In the genomic region with DNA sequence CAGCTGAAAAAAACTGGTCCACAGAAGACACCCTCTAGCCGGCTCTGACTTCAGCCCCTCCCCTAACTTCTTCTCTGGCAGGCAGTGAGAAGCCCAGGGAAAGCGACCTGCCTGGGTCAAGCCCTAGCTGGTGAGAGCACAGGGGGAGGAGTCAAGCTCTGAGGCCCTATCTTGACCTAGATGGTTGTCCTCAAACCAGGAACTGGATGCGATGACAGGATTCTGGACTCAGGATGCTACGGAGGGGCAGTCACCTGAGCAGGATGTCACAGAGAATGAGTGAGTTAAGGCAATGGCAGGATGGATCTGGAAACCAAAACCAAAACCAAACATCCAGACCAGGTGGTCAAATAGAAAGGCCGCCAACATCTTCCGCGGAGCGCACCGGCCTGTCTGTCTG, we compare ENCODE assay signal across 11 mouse cellular contexts. TPM values are rescaled to one million over a fixed set of nuclear protein-coding genes. Genes with fewer than 3 reads are reported as not detected.
DNase-seq lines count a peak whose midpoint lies in the region; ATAC-seq lines count a peak whose summit lies in the region.
"Had no signal": no experiment of that assay in that cellular context is flagged by ENCODE, and none has a peak within 500 bp of the region (broad histone marks: within the 10 kb centered on the region; RNA-seq: fewer than 3 reads in every experiment).

No protein-coding gene starts in this region.

- peak overlapping the region; percentile 31; the same call in 1 of the 2 replicates for H3K27ac ChIP-seq in heart, embryonic 10.5 days

- H3K27me3 ChIP-seq in heart, embryonic 10.5 days (ENCODE audit: insufficient read depth, poor library complexity, severe bottlenecking): peaks cover 55% of the 10 kb centered on the region

- peaks cover 54% of the 10 kb centered on the region for H3K4me1 ChIP-seq in heart, embryonic 10.5 days

- peak overlapping the region; percentile 22; the same call in 1 of the 2 replicates for H3K4me3 ChIP-seq in heart, embryonic 10.5 days

- DNase-seq in heart, embryonic 10.5 days (ENCODE audit: low spot score): no peak
- no peak for DNase-seq in heart, postnatal 25 days (ENCODE audit: low spot score)
- DNase-seq in kidney, postnatal 36 days: peak; percentile 80 to 92
- peak; percentile 64 for DNase-seq in retina, embryonic 14.5 days (ENCODE audit: low spot score)
- DNase-seq in layer of hippocampus, adult 18-20 months (ENCODE audit: low spot score in 2 of 2): no peak
- no peak for DNase-seq in urinary bladder, adult 18-20 months (ENCODE audit: low spot score in 2 of 2)
- DNase-seq in gastrocnemius, adult 8-10 months (ENCODE audit: low spot score in 2 of 2): no peak
- DNase-seq: cerebellum, adult 11-12 months had no signal

- intact Hi-C loops in heart, postnatal 25 days (cut with DNase I): no loop called here

- H3K9me3 ChIP-seq in heart, embryonic 10.5 days: no peaks in the 10 kb centered on the region

- peak; percentile 16; the same call in 1 of the 2 replicates for ATAC-seq in granulocyte monocyte progenitor cell, adult 5-6 weeks (replicated peaks; ENCODE audit: poor library complexity, severe bottlenecking)

- WGBS in heart, embryonic 10.5 days: 25% methylated on average over 9 of the region's 9 CpGs

- H3K36me3 ChIP-seq in heart, embryonic 10.5 days: no peaks in the 10 kb centered on the region

RNA-seq across cellular contexts. Expression of gene Arhgef16, which starts 3.7 kb away (rescaled TPM):
- 3.3 and 7.4 TPM in 2 replicates for polyA plus RNA-seq in heart, embryonic 10.5 days (2016; fragmentation: Nextera tagmentation; extraction: Ambion mirVana)
- total RNA-seq in heart, postnatal 25 days (2021): under 1 TPM; 0.36 to 0.62 TPM
- not detected in 2 replicates for total RNA-seq in granulocyte monocyte progenitor cell, adult 5-6 weeks (2014; fragmentation: Nextera tagmentation)
- not detected in 2 replicates for total RNA-seq in granulocyte monocyte progenitor cell, adult 5-6 weeks (2017)
- total RNA-seq in layer of hippocampus, adult 18-20 months (2021): under 1 TPM; 0.57 to 0.71 TPM
- under 1 TPM in 3 of 4 experiments, not detected in 1; 0.15 to 0.67 (median 0.17) TPM for total RNA-seq in gastrocnemius, adult 8-10 months (2022)

RNA-seq across cellular contexts. Expression of gene B230104I21Rik, which starts 38.2 kb away (rescaled TPM):
- not detected in 2 replicates for polyA plus RNA-seq in heart, embryonic 10.5 days (2016; fragmentation: Nextera tagmentation; extraction: Ambion mirVana)
- total RNA-seq in heart, postnatal 25 days (2021): not detected
- not detected in 2 replicates for total RNA-seq in granulocyte monocyte progenitor cell, adult 5-6 weeks (2014; fragmentation: Nextera tagmentation)
- not detected in 2 replicates for total RNA-seq in granulocyte monocyte progenitor cell, adult 5-6 weeks (2017)
- total RNA-seq in layer of hippocampus, adult 18-20 months (2021): under 1 TPM in 1 of 2 experiments, not detected in 1; 0.53 TPM
- total RNA-seq in gastrocnemius, adult 8-10 months (2022): not detected
- total RNA-seq: left cerebral cortex, adult 8-10 months had no signal
- polyA plus RNA-seq: heart, postnatal 0 days had no signal

Comparison
In these comparisons a context has a peak if more than half of its experiments do, and no peak if none do; other contexts are left out.
1. DNase-seq: peak in kidney, postnatal 36 days (2 of 2) and retina, embryonic 14.5 days (single experiment); none in heart, embryonic 10.5 days (single experiment), heart, postnatal 25 days (single experiment), layer of hippocampus, adult 18-20 months (0 of 2), urinary bladder, adult 18-20 months (0 of 2) and gastrocnemius, adult 8-10 months (0 of 2).